Mouse (Mus musculus) urinary bladder, postnatal 4 days (tissue): ENCODE data around the gene Gjb5.

Experiments
- DNase-seq, 2 experiments: peaks; one replicate each; pipeline ENCODE4 v3.0.0; 2021 to 2022; ENCODE audit warnings: low spot score in 2 of 2

Gjb5 gene

DNA sequence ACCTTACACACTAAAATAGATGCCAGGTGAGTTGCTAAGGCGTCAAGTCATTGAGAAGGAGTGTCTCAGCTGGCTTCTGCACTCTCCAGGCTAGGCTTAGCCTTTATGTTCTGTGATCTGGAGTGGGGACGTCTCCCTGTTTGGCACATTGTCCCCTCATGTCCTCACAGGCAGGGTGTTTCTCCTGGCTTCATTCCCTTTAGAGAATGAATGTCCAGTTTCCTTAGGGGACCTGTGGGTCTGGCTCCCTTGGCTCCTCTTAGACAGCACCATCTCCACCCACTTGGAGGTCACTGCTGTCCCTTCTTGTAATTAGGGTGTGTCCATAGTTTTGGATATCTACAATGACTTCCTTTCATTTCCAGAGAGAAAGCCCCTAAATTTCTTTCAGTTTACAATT, 51.1 kb downstream of the Gjb5 start:
- DNase-seq = no peak
